Mouse (Mus musculus): ENCODE results near the gene Calm1. TPM values are rescaled to one million over a fixed set of nuclear protein-coding genes. Genes with fewer than 3 reads are reported as not detected.
A peak's percentile ranks its signal among the peaks of the same experiment; 100 is the strongest.

Gene Calm1
- polyA plus RNA-seq, 1 experiment = 1,842 TPM

- no peak for TF ChIP-seq CTCF (IDR thresholded peaks at IDR 0.05; ENCODE audit: extremely low read depth, insufficient read depth, low read length)
- TF ChIP-seq POLR2A (IDR thresholded peaks at IDR 0.05; ENCODE audit: extremely low read depth, insufficient read depth, low read length) = 0 out of 2 replicates have a peak, but pooled peaks have one; percentile 3
Observed at GRCm38 (mm10) chr12:100205156-100205555, 5.9 kb downstream of the Calm1 start.

DNA sequence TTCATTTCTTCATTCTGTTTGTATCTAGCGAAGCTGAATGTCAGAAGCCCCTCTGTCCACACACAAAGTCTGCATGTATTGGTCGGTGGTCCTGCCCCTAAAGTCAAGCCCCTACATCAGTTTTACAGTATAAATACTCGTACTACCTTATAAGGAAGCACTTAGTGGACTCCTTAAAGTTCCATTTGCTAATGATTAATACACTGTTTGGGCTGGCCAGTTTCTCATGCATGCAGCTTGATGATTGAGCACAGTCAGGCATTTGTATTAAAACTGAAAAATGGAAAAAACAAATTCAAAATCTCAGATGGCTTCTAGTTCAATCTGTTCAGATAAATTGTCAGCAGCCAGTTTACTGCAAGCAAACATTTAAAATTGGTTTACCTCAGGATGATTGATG, 7.3 kb downstream of the Calm1 start:
- Histone ChIP-seq H3K4me1 (ENCODE audit: control insufficient read depth, insufficient read depth, low read length) (peaks cover 20% of the 10 kb centered on the region), H3K4me3 (ENCODE audit: insufficient read depth, low read length) (no peak overlapping the region), H3K27ac (ENCODE audit: insufficient read depth, low read length) (no peak overlapping the region)
- no peak for TF ChIP-seq CTCF (IDR thresholded peaks at IDR 0.05; ENCODE audit: extremely low read depth, insufficient read depth, low read length)

More at GRCm38 (mm10) chr12:100205156-100205555, 5.9 kb downstream of the Calm1 start:
- Histone ChIP-seq H3K4me3 (ENCODE audit: insufficient read depth, low read length) (no peak overlapping the region), H3K27ac (ENCODE audit: insufficient read depth, low read length) (no peak overlapping the region), H3K4me1 (ENCODE audit: control insufficient read depth, insufficient read depth, low read length) (peaks cover 20% of the 10 kb centered on the region)

DNA sequence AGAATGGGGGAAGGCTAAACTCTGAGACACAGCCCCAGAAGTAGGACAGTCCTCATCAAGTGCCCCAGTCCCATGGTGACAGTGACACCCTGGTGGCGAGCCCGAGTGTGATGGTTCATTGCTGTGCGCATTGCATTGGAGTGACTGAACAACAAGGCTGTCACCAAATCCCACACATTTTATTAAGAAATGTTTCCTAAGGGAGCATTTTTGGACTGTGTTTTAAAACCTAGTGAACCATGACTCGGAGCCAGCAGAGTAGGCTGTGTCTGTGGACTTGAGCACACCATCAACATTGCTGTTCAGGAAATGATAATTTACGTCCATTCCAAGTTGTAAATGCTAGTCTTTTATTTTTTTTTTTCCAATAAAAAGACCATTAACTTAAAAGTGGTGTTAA, 7.7 kb downstream of the Calm1 start:
- H3K27ac ChIP-seq (ENCODE audit: insufficient read depth, low read length) = no peak overlapping the region
- H3K4me1 ChIP-seq (ENCODE audit: control insufficient read depth, insufficient read depth, low read length) = peaks cover 20% of the 10 kb centered on the region
- TF ChIP-seq CTCF (IDR thresholded peaks at IDR 0.05; ENCODE audit: extremely low read depth, insufficient read depth, low read length) (no peak), POLR2A (IDR thresholded peaks at IDR 0.05; ENCODE audit: extremely low read depth, insufficient read depth, low read length) (peak; percentile 37; the same call in 1 of the 2 replicates)
- no peak overlapping the region for H3K4me3 ChIP-seq (ENCODE audit: insufficient read depth, low read length)

DNA sequence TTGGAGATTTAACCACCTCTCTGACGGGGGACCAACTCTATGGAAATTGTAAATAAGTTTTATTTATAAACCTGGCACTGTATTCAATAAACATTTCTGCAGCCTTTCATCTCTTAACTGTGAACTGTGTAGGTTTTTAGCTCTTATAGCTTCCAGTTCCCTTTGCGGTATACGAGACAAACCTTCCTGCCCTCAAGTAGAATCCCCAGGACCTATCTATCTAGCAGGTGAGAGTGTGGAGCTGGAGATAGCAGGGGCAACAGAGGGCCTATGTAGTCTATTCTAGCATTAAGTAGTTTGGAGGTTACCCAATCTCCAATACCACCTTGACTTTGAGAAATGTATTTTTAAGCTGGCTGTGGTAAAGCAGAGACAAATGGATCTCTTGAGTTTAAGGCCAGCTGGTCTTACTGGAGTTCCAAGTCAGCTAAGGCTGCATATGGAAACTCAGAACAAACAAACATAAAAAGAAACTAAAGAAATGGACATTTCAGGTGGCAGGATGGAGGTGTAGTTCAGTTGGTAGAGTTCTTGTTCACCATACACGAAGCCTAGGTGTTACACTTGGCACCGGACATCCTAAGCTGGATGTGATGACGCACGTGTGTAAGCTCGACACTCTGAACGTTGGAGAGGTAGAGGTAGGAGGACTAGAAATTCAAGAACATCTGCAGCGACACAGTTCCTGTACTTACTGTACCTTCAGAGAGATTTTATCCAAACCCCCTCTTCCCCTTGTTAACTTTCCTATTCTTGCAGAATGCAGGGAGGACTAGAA, 10.7 kb downstream of the Calm1 start:
- Histone ChIP-seq H3K4me3 (ENCODE audit: insufficient read depth, low read length) (no peak overlapping the region), H3K27ac (ENCODE audit: insufficient read depth, low read length) (0 out of 2 replicates have a peak overlapping the region, but pooled peaks have one; percentile 2), H3K4me1 (ENCODE audit: control insufficient read depth, insufficient read depth, low read length) (peaks cover 11% of the 10 kb centered on the region)
- TF ChIP-seq POLR2A (IDR thresholded peaks at IDR 0.05; ENCODE audit: extremely low read depth, insufficient read depth, low read length) (peak; percentile 52), CTCF (IDR thresholded peaks at IDR 0.05; ENCODE audit: extremely low read depth, insufficient read depth, low read length) (no peak)

DNA sequence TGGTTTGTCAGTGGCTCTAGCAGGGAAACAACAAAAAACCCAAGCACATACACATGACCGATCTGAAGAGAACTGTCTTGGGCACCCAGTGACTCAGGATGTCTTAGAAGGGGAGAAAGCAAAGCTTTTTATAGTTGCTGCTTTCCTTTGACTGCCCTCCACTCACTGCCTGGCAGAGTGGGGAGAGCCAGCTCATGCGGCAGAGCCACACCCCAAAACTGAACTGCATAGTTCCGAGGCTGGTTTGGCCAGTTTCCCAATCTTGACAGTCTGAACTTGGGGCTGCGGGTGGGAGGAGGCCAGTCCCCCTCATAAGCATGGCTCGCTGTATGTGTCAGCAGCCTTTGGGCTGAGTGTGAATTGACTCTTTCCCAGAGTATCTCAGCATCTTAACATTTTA, 11.7 kb downstream of the Calm1 start:
- no peak overlapping the region for H3K4me3 ChIP-seq (ENCODE audit: insufficient read depth, low read length)
- no peak for TF ChIP-seq CTCF (IDR thresholded peaks at IDR 0.05; ENCODE audit: extremely low read depth, insufficient read depth, low read length)
- TF ChIP-seq POLR2A (IDR thresholded peaks at IDR 0.05; ENCODE audit: extremely low read depth, insufficient read depth, low read length) = peak; percentile 27; the same call in 1 of the 2 replicates
- peaks cover 7% of the 10 kb centered on the region for H3K4me1 ChIP-seq (ENCODE audit: control insufficient read depth, insufficient read depth, low read length)
- H3K27ac ChIP-seq (ENCODE audit: insufficient read depth, low read length) = 0 out of 2 replicates have a peak overlapping the region, but pooled peaks have one; percentile 2

- Histone ChIP-seq H3K4me3 (ENCODE audit: insufficient read depth, low read length) (no peak overlapping the region), H3K27ac (ENCODE audit: insufficient read depth, low read length) (0 out of 2 replicates have a peak overlapping the region, but pooled peaks have one; percentile 25), H3K4me1 (ENCODE audit: control insufficient read depth, insufficient read depth, low read length) (peaks cover 5% of the 10 kb centered on the region)
- no peak for TF ChIP-seq CTCF (IDR thresholded peaks at IDR 0.05; ENCODE audit: extremely low read depth, insufficient read depth, low read length)
- TF ChIP-seq POLR2A (IDR thresholded peaks at IDR 0.05; ENCODE audit: extremely low read depth, insufficient read depth, low read length) = no peak
Observed at GRCm38 (mm10) chr12:100211453-100212185, 12.4 kb downstream of the Calm1 start.

DNA sequence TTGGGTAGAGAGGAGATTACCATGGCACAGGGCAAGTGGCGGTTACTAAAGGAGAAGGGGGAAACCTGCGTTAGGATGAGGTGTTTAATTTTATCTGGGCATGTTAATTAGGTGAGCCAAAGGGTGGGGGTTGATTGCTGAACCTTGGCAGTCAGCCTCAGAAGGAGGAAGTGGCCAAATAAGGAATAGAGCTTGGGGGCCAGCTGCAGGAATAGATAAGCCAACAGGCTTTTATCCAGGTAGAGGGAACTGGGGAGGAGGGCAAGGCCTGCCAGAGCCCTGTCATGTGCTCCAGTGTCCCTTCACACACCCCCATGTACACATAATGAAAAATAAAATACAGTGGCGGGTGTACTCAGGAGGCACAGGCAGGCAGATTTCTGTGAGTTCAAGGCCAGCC, 13.2 kb downstream of the Calm1 start:
- Histone ChIP-seq H3K27ac (ENCODE audit: insufficient read depth, low read length) (peak overlapping the region; percentile 25; the same call in 1 of the 2 replicates), H3K4me3 (ENCODE audit: insufficient read depth, low read length) (no peak overlapping the region), H3K4me1 (ENCODE audit: control insufficient read depth, insufficient read depth, low read length) (peaks cover under 1% of the 10 kb centered on the region)
- TF ChIP-seq POLR2A (IDR thresholded peaks at IDR 0.05; ENCODE audit: extremely low read depth, insufficient read depth, low read length) (no peak), CTCF (IDR thresholded peaks at IDR 0.05; ENCODE audit: extremely low read depth, insufficient read depth, low read length) (no peak)

GRCm38 (mm10) chr12:100213162-100213561, 13.9 kb downstream of the Calm1 start:
- Histone ChIP-seq H3K4me3 (ENCODE audit: insufficient read depth, low read length) (no peak overlapping the region), H3K27ac (ENCODE audit: insufficient read depth, low read length) (peak overlapping the region; percentile 58; the same call in 1 of the 2 replicates), H3K4me1 (ENCODE audit: control insufficient read depth, insufficient read depth, low read length) (no peaks in the 10 kb centered on the region; the same call in 1 of the 2 replicates)
- TF ChIP-seq POLR2A (IDR thresholded peaks at IDR 0.05; ENCODE audit: extremely low read depth, insufficient read depth, low read length) (no peak), CTCF (IDR thresholded peaks at IDR 0.05; ENCODE audit: extremely low read depth, insufficient read depth, low read length) (no peak)

DNA sequence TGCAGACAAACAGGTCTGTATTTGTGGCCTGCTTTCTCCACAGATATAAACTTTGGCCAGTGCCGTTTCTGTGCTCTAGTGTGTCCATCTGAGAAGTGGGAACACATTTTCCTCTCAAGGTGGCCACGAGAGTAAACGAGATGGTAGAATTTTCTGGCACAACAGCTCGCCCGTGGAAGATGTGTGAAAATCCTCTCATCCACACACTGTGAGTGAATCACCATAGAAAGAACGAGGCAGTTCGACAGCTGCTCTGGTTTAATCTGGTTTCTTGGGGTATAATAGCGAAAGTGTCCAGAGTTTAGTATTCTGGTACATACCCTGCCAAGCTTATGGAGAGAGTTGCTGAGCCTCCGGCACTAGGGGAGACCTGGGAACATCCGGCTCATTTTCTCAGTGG, 14.9 kb downstream of the Calm1 start:
- Histone ChIP-seq H3K27ac (ENCODE audit: insufficient read depth, low read length) (peak overlapping the region; percentile 63; the same call in 1 of the 2 replicates), H3K4me1 (ENCODE audit: control insufficient read depth, insufficient read depth, low read length) (no peaks in the 10 kb centered on the region; the same call in 1 of the 2 replicates), H3K4me3 (ENCODE audit: insufficient read depth, low read length) (no peak overlapping the region)
- TF ChIP-seq CTCF (IDR thresholded peaks at IDR 0.05; ENCODE audit: extremely low read depth, insufficient read depth, low read length) (no peak), POLR2A (IDR thresholded peaks at IDR 0.05; ENCODE audit: extremely low read depth, insufficient read depth, low read length) (no peak)
